Mouse (Mus musculus) gonadal fat pad, adult 2 months (tissue): ENCODE data around the gene Skor1. TPM values are rescaled to one million over a fixed set of nuclear protein-coding genes. Genes with fewer than 3 reads are reported as not detected.

Experiments
- DNase-seq: peaks from one replicate; pipeline ENCODE4 v3.0.0-alpha.2; 2012; ENCODE audit warnings: low read depth
- polyA plus RNA-seq: library from polyadenylated mRNA; depleted of rRNA; stranded (reverse); fragments of >200 nt; gene quantifications from 2 replicates; pipeline ENCODE4 v1.2.3, GENCODE M21; 2012; rRNA removed

The Skor1 gene
- polyA plus RNA-seq = 0.05 and 0.06 TPM in 2 replicates

- no peak for DNase-seq
Measured at GRCm38 (mm10) chr9:63148410-63149371, at the start of gene Skor1. Gene Skor1 (minus strand): TSS chr9:63148961.

- no peak for DNase-seq
Measured at GRCm38 (mm10) chr9:63197252-63197651, 48.5 kb upstream of the Skor1 start.

GRCm38 (mm10) chr9:63196114-63196682 lies 47.4 kb upstream of the Skor1 start:
- DNase-seq = no peak

DNA sequence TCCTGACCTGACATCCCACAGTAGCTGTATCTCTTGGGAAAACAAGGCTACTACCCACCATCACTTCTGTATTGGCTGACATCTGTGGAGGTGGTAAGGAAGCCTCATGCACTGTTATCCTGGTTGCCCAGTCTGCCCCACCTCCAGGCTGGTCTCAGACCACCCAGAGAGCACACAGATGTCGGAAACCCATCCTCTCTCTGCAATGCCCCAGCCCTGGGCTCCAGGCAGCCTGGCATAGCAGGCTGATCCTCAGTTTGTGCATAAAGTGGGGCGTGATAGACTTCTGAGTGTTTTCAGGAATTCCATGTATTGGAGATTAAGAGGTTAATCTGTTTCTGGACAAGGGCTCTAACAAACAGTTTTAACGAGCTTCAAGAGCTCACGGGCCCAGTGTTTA lies 46.8 kb upstream of the Skor1 start:
- DNase-seq = no peak

DNA sequence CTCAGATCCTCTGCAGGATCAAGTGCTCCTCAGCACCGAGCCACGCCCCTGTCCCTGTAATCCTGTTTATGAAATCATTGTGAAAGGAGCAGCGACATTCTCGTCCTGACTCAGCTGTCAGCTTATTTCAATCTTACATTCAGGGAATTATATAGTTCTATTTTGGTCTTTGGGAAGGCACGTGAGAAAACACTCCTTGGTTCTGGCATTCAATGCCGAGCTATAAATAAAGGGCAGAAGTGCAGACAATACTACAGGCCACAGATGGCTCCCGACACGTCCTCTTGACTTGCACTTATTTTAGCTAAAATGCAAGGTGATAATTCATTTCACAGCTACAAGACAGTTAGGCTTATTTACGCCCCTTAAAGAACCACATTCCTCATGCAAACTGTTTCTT lies 46.0 kb upstream of the Skor1 start:
- no peak for DNase-seq

- no peak for DNase-seq
Measured at GRCm38 (mm10) chr9:63192809-63193208, 44.0 kb upstream of the Skor1 start.

GRCm38 (mm10) chr9:63187310-63187709 lies 38.5 kb upstream of the Skor1 start:
- DNase-seq = no peak

GRCm38 (mm10) chr9:63185249-63185648 lies 36.5 kb upstream of the Skor1 start:
- DNase-seq = no peak

DNA sequence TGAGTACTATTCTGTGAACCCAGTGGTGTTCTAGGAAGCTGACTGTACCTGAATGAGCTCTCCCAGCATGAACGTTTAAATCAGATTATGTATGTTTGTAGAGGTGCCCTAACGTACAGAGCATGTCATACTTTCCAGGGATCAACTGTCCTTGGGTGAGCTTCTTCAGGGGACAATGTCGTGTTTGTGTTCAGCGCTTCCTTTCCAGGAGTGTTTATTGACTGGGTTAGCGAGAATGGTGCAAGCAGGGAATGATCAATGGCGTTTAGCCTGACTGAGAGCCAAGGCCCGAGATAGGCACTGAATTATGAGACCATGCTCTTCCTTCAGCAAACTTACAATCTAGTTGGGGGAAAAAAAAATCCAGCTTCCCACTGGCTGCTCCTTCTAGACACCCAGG lies 35.1 kb upstream of the Skor1 start:
- DNase-seq = no peak

DNA sequence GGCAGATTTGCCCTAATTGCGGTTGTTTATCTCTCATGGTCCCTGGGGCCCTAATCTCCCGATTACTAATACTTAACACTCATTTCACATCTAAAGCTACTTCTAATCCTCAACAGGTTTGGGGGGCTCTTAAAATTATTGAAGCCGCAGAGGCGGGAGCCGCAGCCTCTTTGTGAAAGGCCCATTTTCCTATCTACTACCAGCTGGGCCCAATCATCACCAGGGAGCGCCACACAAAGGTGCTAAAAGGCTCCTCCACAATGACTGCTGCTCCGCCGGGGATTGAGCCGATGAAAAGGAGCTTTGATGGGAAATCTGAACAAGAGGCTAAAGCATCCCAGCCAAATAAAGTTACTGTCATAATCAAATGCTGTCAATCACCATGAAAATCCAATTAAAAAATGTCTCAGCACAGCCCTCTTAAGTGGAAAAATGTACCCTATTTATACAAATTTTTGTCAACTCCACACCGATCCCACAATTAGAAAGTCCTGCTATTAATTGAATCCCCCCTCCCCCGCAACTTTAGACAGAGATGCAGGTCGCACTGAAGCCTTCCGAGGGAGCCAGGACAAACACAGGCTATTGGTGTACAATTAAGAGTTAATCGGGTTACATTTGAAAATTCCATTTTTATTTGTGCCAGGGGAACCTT lies 33.7 kb upstream of the Skor1 start:
- no peak for DNase-seq

GRCm38 (mm10) chr9:63181337-63182178 lies 32.8 kb upstream of the Skor1 start:
- DNase-seq = no peak

GRCm38 (mm10) chr9:63178296-63178695 lies 29.5 kb upstream of the Skor1 start:
- DNase-seq = no peak

DNA sequence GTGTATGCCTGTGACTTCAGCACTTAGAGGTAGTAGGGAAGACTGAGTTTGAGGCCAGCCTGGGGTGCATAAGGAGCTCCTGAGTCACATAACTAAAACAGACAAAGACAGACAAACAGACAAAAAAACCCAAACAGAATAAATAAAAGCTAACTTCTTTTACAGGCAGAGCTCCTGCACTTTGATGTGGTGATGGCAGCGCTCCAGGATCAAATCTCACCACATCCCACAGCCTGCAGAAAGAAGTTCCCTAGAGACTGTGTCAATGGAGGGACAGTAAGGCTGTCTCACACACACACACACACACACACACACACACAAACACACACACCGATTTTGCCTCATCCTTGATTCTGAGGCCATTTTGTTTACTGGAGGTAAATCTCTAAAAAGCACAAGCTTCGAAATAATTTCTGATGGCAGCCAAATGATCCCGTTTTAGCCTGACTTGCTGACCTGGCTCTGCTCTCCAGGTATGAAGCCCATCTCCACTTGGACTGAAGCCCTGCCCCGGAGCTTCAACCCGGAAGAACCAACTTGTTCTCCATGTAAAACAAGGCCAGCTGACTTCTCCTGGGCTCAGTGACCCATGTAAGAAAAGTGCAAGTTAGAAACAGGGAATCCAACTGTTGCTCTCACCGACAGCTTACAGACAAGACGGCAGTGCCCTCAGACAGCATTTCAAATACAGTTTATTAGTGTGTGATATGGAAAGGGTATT lies 25.4 kb upstream of the Skor1 start:
- DNase-seq = no peak

DNA sequence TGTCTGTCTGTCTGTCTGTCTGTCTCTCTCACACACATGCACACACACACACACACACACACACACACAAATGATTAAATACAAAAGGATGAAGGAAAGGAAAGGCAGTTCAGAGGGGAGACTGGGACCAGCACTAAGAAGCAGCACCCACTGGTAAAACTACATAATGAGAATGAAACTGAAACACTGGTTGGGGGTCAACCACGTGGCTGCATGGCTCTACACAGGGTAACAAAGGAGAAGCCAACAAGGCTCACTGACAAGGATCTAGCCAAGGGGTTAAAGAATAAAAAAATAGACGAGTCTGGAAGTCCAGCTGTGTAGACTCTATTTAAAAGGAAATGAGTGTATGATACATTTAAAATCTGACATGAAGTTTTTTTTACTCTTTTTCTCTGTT lies 23.2 kb upstream of the Skor1 start:
- no peak for DNase-seq

DNA sequence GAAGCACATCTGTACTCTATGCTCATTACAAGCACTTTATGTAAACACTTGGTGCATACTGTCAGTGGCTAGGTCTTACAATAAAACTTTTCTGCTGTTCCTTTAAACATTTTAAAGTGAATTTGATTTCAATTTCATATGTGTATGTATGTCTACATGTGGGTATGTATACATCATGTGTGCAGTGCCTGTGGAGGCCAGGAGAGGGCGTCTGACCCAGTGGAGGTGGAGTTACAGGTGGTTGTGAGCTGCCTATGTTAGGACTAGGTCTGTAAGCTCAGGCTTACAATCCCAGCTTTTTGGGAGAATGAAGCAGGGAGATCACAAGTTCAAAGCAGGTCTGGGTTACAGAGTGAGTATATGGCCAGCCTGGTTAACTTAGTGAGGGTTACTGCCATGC lies 20.4 kb upstream of the Skor1 start:
- DNase-seq = no peak

DNA sequence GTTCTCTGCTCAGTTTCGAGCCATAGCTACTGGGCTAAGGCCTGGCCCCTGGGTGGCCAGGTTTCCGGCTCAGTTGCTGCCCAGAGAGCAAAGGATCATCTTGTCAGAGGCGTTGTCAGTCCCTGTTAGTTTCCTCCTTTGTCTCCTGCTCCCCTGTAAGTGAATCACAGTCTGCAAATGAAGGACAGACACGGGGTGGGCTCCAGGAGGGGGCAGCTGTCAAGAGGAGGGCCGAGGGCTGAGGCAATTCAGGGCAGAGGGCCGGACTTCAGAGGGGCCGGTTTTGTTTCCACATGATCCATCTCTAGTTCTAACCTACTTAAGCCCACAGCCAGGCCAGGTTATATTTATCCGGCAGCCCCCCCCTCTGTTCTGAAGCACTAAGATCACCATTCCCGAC lies 16.3 kb upstream of the Skor1 start:
- DNase-seq = no peak

DNA sequence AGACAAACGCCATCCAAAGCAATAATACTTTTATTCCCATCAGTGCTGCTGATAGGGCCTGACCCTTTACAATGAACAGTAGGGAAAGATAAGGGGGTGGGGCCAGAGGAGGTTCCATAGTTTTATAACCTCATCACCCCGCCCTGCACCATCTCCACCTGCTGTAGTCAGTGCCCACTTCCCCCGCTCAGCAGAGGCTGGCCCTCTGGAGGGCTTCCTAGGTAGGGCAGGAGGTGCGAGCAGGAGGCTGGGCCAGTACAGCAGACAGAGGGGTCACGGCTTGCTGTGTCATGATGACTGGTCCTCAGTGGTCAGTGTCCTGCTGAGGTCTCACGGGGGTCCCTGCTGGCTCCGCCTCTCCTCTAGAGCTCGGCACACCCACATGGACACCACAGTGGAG lies 15.0 kb upstream of the Skor1 start:
- no peak for DNase-seq

DNA sequence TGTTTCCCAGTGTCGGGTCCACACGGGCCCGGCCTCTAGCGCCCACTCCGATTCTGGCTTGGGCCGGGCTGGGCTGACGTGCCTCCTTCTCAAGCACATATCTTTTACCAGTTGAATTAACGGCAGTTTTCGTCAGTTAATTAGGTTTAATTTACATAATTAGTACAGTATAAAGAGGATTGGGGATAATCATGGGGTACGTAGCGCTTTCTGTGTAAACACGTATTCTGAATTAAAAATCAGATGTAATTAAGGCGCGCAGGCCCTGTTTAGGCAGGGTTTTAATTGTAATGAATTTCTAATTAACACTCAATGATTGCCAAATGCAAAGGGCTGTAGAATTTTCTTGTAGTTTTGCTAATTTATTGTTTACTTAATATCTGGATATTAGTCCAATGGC lies 3.2 kb upstream of the Skor1 start:
- DNase-seq = no peak

- no peak for DNase-seq
Measured at GRCm38 (mm10) chr9:63151072-63151870, 2.5 kb upstream of the Skor1 start.

GRCm38 (mm10) chr9:63150086-63150800 lies 1.5 kb upstream of the Skor1 start:
- DNase-seq = no peak
